Mouse (Mus musculus) liver, adult 2 months (tissue): ENCODE results near the gene Sh3bp5.

ENCODE experiments used
- CTCF ChIP-seq: fragments of 200-500 bp; IDR thresholded peaks from 2 replicates; pipeline ENCODE4 v1.5.1; 2011; ENCODE audit warnings: low read depth, low read length, control low read depth
- POLR2A ChIP-seq: fragments of 200-500 bp; IDR thresholded peaks from 2 replicates; pipeline ENCODE4 v1.6.1; 2011; ENCODE audit warnings: low read length, control low read depth; ENCODE audit not compliant: insufficient read depth; ENCODE audit errors: extremely low read depth

GRCm38 (mm10) chr14:31400246-31400645 lies 35.6 kb downstream of the Sh3bp5 start:
- no peak for TF ChIP-seq POLR2A
- no peak for TF ChIP-seq CTCF
